Mouse (Mus musculus) intestine, embryonic 14.5 days (tissue): Measurements from ENCODE around the gene Ubash3a. TPM values are rescaled to one million over a fixed set of nuclear protein-coding genes. Genes with fewer than 3 reads are reported as not detected.

Experiments used
- ATAC-seq: fragments of 200-750 bp; cut with Nextera tagmentation; replicated peaks from 2 replicates; pipeline ENCODE4 v1.8.0; 2017; ENCODE audit warnings: low read depth, moderate number of reproducible peaks, moderate TSS enrichment, moderate library complexity; ENCODE audit not compliant: low FRiP score, low TSS enrichment
- DNase-seq: peaks from one replicate; pipeline ENCODE4 v3.0.0-alpha.2; 2018; ENCODE audit warnings: low spot score
- H3K27ac ChIP-seq: fragments of 300-500 bp; sonication (generic); 2 replicates; pipeline ENCODE4 v1.5.1; 2014; ENCODE audit warnings: low read depth, mild to moderate bottlenecking, control low read depth
- H3K27me3 ChIP-seq: fragments of 300-500 bp; sonication (generic); replicated peaks from 2 replicates; pipeline ENCODE4 v1.6.1; 2014; ENCODE audit warnings: low read length, control low read depth; ENCODE audit not compliant: control insufficient read depth, insufficient read depth
- H3K36me3 ChIP-seq: fragments of 300-500 bp; sonication (generic); 2 replicates; pipeline ENCODE4 v1.6.1; 2014; ENCODE audit warnings: low read length, control low read depth; ENCODE audit not compliant: control insufficient read depth, insufficient read depth
- H3K4me1 ChIP-seq: fragments of 300-500 bp; sonication (generic); replicated peaks from 2 replicates; pipeline ENCODE4 v1.6.1; 2014; ENCODE audit warnings: low read length, control low read depth, mixed read lengths; ENCODE audit not compliant: control insufficient read depth, insufficient read depth
- H3K4me2 ChIP-seq: fragments of 300-500 bp; sonication (generic); 2 replicates; pipeline ENCODE4 v1.6.1; 2014; ENCODE audit warnings: low read length
- H3K4me3 ChIP-seq: fragments of 300-500 bp; sonication (generic); 2 replicates; pipeline ENCODE4 v1.5.1; 2014; ENCODE audit warnings: low read depth, low read length, control low read depth, mixed read lengths
- H3K9ac ChIP-seq: fragments of 300-500 bp; sonication (generic); 2 replicates; pipeline ENCODE4 v1.6.1; 2014; ENCODE audit warnings: mild to moderate bottlenecking, low read length
- H3K9me3 ChIP-seq: fragments of 300-500 bp; sonication (generic); 2 replicates; pipeline ENCODE4 v1.6.1; 2016; ENCODE audit warnings: low read length, control low read depth; ENCODE audit not compliant: control insufficient read depth
- WGBS: fragments of 180-500 bp; shearing (Covaris S2); extraction: QIAGEN DNeasy Blood & Tissue Kit; methylation state at CpG from one replicate; pipeline ENCODE4 v1.1.7; 2014; 5-methylcytosine and 5-hydroxymethylcytosine counted together
- polyA plus RNA-seq: library from polyadenylated mRNA; unstranded; fragments of >200 nt; fragmentation: Nextera tagmentation; extraction: Ambion mirVana; gene quantifications from 2 replicates; pipeline ENCODE4 v1.2.1, GENCODE M21; 2014

Ubash3a gene
- polyA plus RNA-seq, 1 experiment from 2014 or later = 0.14 TPM

DNA sequence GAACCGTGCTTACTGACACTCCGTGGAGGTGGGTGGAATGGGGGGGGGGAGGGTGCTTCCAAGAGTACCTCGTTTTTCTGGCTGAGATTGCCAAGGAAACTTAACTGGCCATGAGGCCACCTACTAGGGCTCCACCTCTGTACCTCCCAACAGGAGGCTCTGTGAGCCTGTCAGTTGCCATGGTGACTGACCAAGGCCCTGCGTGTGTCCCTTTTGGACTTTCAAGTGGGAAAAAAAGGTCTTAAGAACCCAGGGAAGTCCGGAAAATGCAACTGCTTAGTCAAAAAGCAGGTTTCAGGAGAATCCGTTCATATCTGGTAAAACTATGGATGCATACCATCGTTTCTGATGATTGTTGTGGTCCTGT, 75.0 kb downstream of the Ubash3a start:
- no peak overlapping the region for H3K9ac ChIP-seq
- H3K4me1 ChIP-seq = no peaks in the 10 kb centered on the region; the same call in 1 of the 2 replicates
- H3K27me3 ChIP-seq = no peaks in the 10 kb centered on the region
- no peaks in the 10 kb centered on the region for H3K36me3 ChIP-seq
- H3K4me3 ChIP-seq = no peak overlapping the region
- WGBS = 35% methylated on average over 7 of the region's 7 CpGs
- H3K4me2 ChIP-seq = no peak overlapping the region
- no peak for ATAC-seq
- DNase-seq = no peak
- H3K9me3 ChIP-seq = no peaks in the 10 kb centered on the region
- H3K27ac ChIP-seq = no peak overlapping the region

DNA sequence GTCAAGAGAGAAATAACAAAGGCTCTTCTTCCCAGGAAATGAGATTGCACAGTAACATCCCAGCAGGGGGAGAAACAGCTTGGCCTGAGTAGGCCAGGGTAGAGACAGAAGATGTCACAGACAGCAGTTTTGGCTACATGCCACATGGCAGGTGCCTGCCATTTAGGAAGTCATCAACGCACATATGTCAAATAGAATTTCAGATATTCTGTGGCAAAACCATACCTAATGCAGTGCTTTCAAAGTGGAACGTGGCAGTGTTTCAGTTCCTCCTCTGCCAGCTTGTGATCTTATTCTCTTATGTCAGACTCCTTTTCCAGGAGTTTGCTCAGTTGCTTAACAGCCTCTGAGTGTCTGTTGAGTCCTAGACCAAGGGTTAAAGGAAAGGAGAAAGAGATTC, 78.2 kb downstream of the Ubash3a start:
- ATAC-seq = no peak
- Histone ChIP-seq H3K27me3 (no peaks in the 10 kb centered on the region), H3K27ac (no peak overlapping the region), H3K9me3 (no peaks in the 10 kb centered on the region), H3K36me3 (no peaks in the 10 kb centered on the region), H3K4me1 (no peaks in the 10 kb centered on the region; the same call in 1 of the 2 replicates), H3K4me3 (no peak overlapping the region), H3K4me2 (no peak overlapping the region), H3K9ac (no peak overlapping the region)
- no peak for DNase-seq
- WGBS = 77% methylated on average over 2 of the region's 2 CpGs

DNA sequence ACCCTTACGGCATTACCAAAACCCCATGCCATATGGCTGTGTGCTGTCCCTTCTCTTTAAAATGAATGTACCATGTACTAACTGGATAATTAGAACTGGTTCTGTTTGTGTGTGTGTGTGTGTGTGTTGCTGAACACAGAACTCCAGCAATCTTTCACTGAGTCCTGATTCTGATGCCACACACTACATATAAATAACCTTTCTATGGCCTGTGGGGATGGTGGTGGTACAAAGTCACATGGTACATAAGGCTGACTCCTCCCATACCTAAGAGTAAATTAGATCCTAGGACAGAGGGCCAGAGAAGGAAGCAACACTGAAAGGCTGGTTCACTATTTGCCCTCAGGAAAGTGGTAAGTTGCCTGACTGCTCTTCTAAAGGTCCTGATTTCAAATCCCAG, 78.8 kb downstream of the Ubash3a start, which contains the start of gene Slc37a1:
Gene Slc37a1 (plus strand): TSS at position 301 of the 400 bp plus-strand sequence.
- no peak within 1 kb of the TSS for H3K27ac ChIP-seq
- H3K9ac ChIP-seq = no peak within 1 kb of the TSS
- H3K4me3 ChIP-seq = no peak within 1 kb of the TSS
- no peak within 1 kb of the TSS for H3K4me2 ChIP-seq
- H3K4me1 ChIP-seq = no peaks in the 10 kb centered on the region; the same call in 1 of the 2 replicates
- no peak for ATAC-seq
- WGBS = 100% methylated on average over 1 of the region's 1 CpGs
- no peaks in the 10 kb centered on the region for H3K27me3 ChIP-seq
- H3K9me3 ChIP-seq = no peaks in the 10 kb centered on the region
- DNase-seq = no peak
- no peaks in the 10 kb centered on the region for H3K36me3 ChIP-seq

DNA sequence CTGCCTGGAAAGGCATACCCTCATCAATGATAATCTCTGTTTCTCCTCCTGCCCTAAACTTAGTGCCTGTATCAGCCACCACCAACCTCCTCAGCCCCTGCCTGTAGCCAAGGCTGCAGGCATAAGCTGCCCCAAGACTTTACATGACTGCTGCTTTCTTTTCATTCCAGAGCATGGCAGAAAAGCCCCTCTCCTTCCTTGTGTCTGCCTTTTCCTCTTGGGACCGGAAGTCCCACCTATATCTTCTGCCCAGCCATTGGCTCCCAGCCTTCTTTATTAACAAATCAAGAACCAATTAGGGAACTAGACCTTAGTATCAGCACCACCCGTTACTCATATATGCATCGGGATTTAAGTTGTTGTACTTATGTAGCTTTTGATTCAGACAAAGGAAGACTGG, 79.5 kb downstream of the Ubash3a start:
- Histone ChIP-seq H3K27ac (no peak overlapping the region), H3K4me3 (no peak overlapping the region), H3K36me3 (no peaks in the 10 kb centered on the region), H3K4me2 (no peak overlapping the region), H3K27me3 (no peaks in the 10 kb centered on the region), H3K4me1 (no peaks in the 10 kb centered on the region; the same call in 1 of the 2 replicates), H3K9me3 (no peaks in the 10 kb centered on the region), H3K9ac (no peak overlapping the region)
- 90% methylated on average over 3 of the region's 3 CpGs for WGBS
- ATAC-seq (no peak), DNase-seq (no peak)

DNA sequence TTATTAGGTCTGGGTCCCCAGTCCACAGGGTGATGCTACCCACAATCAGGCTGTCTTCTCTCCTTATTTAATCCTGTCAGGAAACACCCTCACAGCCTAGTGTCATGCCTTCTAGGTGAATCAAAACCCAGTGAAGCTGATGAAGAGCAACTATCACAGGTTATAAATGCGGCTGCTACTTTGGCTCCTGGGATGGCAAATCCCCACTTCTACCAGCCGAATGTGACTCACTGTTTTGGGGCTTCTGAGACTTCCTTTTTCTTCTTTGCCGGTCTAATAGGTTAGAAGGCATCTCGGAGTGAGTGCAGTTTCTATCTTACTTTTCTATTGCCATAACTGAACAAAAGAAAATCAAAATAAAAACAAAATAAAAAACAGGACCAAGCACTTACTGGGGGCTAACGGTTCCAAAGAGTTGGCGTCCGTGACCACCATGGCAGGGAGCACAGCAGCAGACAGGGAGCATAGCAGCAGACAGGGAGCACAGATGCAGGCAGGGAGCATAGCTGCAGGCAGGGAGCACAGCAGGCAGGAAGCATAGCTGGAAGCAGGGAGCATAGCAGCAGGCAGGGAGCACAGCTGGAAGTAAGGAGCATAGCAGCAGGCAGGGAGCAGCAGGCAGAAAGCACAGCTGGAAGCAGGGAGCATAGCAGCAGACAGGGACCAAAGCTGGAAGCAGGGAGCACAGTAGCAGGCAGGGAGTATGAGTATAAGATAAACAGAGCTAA, 81.5 kb downstream of the Ubash3a start:
- Histone ChIP-seq H3K27me3 (no peaks in the 10 kb centered on the region), H3K4me3 (no peak overlapping the region), H3K36me3 (no peaks in the 10 kb centered on the region), H3K4me2 (no peak overlapping the region), H3K9me3 (no peaks in the 10 kb centered on the region), H3K9ac (no peak overlapping the region), H3K4me1 (no peaks in the 10 kb centered on the region), H3K27ac (no peak overlapping the region)
- WGBS = 73% methylated on average over 7 of the region's 7 CpGs
- no peak for ATAC-seq
- DNase-seq = no peak

GRCm38 (mm10) chr17:31290311-31290710, 82.6 kb downstream of the Ubash3a start:
- no peak overlapping the region for H3K4me2 ChIP-seq
- no peaks in the 10 kb centered on the region for H3K27me3 ChIP-seq
- no peak for ATAC-seq
- no peak overlapping the region for H3K4me3 ChIP-seq
- H3K9me3 ChIP-seq = no peaks in the 10 kb centered on the region
- no peak overlapping the region for H3K27ac ChIP-seq
- no peak overlapping the region for H3K9ac ChIP-seq
- no peak for DNase-seq
- no peaks in the 10 kb centered on the region for H3K4me1 ChIP-seq
- no peaks in the 10 kb centered on the region for H3K36me3 ChIP-seq

DNA sequence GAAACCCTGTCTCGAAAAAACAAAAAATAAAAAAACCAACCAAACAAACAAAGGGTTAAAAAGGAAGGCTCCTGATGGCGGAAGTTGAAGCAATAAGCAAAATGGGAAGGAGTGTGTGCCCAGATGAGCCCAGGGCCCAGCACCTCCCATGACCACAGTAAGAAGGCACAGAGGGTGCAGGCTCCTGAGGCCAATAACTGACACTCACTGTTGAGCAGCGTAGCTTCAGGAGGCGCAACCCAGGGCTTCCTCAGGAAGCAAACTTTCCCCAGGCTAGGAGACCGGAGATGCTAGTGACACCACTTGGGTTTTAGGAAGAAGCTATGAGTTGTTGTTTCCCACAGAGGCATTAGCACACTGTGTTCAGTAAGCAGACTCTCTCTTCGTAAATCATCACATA, 83.2 kb downstream of the Ubash3a start:
- H3K27ac ChIP-seq = no peak overlapping the region
- H3K36me3 ChIP-seq = no peaks in the 10 kb centered on the region
- 0 out of 2 replicates have a peak, but pooled peaks cover 5% of the 10 kb centered on the region for H3K4me1 ChIP-seq
- no peak for DNase-seq
- H3K4me3 ChIP-seq = no peak overlapping the region
- ATAC-seq = no peak
- H3K4me2 ChIP-seq = no peak overlapping the region
- no peak overlapping the region for H3K9ac ChIP-seq
- 69% methylated on average over 6 of the region's 6 CpGs for WGBS
- peaks cover 4% of the 10 kb centered on the region for H3K27me3 ChIP-seq
- H3K9me3 ChIP-seq = no peaks in the 10 kb centered on the region

DNA sequence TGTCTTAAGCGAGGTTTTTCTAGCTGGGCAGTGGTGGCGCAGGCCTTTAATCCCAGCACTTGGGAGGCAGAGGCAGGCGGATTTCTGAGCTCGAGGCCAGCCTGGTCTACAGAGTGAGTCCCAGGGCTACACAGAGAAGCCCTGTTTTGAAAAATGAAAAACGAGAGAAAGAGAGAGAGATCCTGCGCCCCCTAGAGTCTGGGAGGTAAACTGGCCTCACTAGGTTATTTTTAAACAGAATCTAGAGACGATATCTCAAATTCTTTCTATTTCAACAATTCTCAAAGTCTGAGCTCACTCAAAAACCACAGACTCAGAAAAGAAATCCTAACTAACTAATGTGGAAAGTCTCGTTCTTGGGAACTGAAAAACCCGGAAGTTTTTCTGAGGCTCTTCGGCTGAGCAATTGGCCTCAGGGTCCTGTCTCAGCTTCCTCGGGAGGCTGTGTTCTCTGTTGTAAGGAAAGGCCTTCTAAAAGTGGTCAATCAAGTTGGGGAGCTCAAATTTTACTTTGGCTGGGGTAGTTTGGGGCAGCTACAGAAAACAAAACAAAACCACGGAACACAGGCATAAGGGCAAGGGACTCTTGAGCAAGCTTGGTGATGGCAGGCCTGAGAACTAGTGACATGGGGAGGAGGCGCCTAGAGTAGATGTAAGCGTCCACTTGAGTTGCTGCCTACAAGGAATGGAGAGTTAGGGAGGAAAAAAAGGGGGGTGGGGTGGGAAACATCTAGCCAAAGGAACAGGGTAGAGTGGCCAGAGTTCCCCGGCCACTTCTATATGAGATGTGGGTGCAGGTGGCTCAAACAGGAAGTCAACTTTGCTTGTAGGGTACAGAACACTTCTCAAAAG, 86.9 kb downstream of the Ubash3a start:
- Histone ChIP-seq H3K27ac (no peak overlapping the region), H3K4me2 (no peak overlapping the region), H3K9me3 (no peaks in the 10 kb centered on the region), H3K36me3 (no peaks in the 10 kb centered on the region), H3K4me3 (no peak overlapping the region), H3K9ac (no peak overlapping the region), H3K27me3 (peaks cover 14% of the 10 kb centered on the region), H3K4me1 (peaks cover 19% of the 10 kb centered on the region)
- no peak for DNase-seq
- 84% methylated on average over 15 of the region's 15 CpGs for WGBS
- ATAC-seq = no peak
